Mouse (Mus musculus): ENCODE measurements around the gene Gm49361. TPM values are rescaled to one million over a fixed set of nuclear protein-coding genes. Genes with fewer than 3 reads are reported as not detected.
"Not testable (repeated sequence)": the region's sequence is repeated elsewhere in the genome, so short reads cannot be mapped to it uniquely, and the experiment has no call there.

Gm49361 gene
- not detected for total RNA-seq (2021)
- long read RNA-seq, experiment 1: 0 reads
- long read RNA-seq, experiment 2: 0 reads

GRCm38 (mm10) chr14:57746001-57746771 lies at the start of gene Gm49361:
Gm49361 (minus strand) TSS chr14:57746103.
- Histone ChIP-seq H3K4me3 (peak within 1 kb of the TSS; percentile 99), H3K27ac (peak within 1 kb of the TSS; percentile 99)
- intact Hi-C loops (cut with DNase I): loop anchor here (1.0 to 10.0 kb wide), 2 partner anchors 52 to 61 kb away; partner anchors contain the start of gene Sap18
- peak; percentile 97 for DNase-seq
- TF ChIP-seq CTCF (IDR thresholded peaks at IDR 0.05): peak; percentile 41

DNA sequence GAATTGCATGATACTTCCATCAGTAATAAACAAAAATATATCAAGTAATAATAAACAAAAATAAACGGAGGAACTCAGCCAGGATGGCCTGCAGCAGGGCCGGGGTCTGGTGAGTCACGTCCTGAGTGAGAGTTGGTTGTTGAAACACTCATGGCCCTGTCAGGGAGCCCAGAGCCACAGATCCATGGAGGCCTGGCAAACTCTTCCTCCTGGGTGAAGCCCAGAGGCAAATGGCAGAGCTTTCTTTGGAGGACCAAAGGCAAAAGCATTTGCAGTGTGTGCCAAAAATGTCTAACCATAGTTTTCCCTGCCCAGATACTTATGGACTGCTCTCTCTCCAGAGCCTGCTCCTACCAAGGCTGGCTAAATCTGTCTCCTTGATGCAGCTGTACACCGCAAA lies 45.3 kb upstream of the Gm49361 start:
- Histone ChIP-seq H3K27ac (no peak overlapping the region), H3K4me3 (no peak overlapping the region)
- TF ChIP-seq CTCF (IDR thresholded peaks at IDR 0.05): no peak
- DNase-seq: no peak
- intact Hi-C loops (cut with DNase I): no loop called here

DNA sequence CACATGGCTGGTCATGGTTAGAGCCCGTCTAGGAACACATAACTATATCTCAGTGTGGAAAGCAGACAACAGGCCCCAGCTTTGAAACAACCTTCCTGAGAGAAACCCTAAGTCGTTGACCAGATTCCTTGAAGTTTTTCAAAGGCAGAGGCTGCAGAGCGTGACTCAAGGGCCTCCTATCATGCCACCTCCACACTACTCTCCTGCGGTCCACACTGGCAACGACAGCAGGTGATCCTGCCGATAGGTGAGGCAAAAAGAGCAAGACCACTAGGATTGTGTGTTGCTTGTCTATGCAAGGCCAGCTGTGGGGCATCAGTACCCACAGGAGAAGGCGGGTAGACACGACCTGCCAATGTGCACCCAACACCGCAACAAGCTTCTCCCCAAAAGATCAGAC lies 43.9 kb upstream of the Gm49361 start:
- no peak for DNase-seq
- intact Hi-C loops (cut with DNase I): no loop called here
- Histone ChIP-seq H3K4me3 (no peak overlapping the region), H3K27ac (no peak overlapping the region)
- TF ChIP-seq CTCF (IDR thresholded peaks at IDR 0.05): no peak

- no peak for DNase-seq
- TF ChIP-seq CTCF (IDR thresholded peaks at IDR 0.05): no peak
- intact Hi-C loops (cut with DNase I): no loop called here
- H3K27ac ChIP-seq: no peak overlapping the region
- no peak overlapping the region for H3K4me3 ChIP-seq
Measured at GRCm38 (mm10) chr14:57789311-57789710, 43.4 kb upstream of the Gm49361 start.

GRCm38 (mm10) chr14:57787406-57787805 lies 41.5 kb upstream of the Gm49361 start:
- TF ChIP-seq CTCF (IDR thresholded peaks at IDR 0.05): no peak
- H3K27ac ChIP-seq: no peak overlapping the region
- intact Hi-C loops (cut with DNase I): no loop called here
- H3K4me3 ChIP-seq: no peak overlapping the region
- DNase-seq: no peak

DNA sequence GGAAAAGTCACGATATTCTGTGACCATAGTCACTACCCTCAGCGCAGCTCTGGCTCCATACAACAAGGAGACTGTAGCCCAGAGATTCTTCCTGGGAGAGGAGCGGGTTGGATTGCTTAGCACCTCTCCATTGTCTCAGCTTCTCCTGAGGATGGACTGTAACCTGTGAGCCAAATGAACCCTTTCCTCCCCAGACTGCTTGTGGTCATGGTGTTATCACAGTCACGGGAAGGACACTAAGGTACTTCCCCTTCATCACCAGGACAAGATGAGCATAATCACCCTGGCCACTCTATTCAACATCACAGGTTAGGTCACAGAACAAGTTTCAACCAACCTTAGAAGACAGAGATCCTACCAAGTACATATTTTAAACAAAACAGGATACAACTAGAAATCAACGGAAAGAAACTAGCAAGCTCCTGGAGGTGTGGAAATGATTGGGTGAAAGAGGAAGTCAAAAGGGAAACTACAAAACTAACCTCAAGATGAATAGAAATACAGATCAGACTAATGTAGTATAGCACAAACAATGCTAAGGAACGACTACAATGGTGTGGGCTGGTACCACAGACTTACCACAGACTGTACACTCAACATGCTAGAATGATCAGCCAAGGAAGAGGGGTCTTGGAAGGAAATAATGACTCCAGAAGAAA lies 26.4 kb upstream of the Gm49361 start:
- Histone ChIP-seq H3K4me3 (no peak overlapping the region), H3K27ac (no peak overlapping the region)
- intact Hi-C loops (cut with DNase I): no loop called here
- no peak for TF ChIP-seq CTCF (IDR thresholded peaks at IDR 0.05)
- DNase-seq: no peak

GRCm38 (mm10) chr14:57769102-57769501 lies 23.2 kb upstream of the Gm49361 start:
- Histone ChIP-seq H3K4me3 (no peak overlapping the region), H3K27ac (no peak overlapping the region)
- DNase-seq: no peak
- TF ChIP-seq CTCF (IDR thresholded peaks at IDR 0.05): no peak
- intact Hi-C loops (cut with DNase I): no loop called here

- Histone ChIP-seq H3K27ac (peak overlapping the region; percentile 38), H3K4me3 (no peak overlapping the region)
- intact Hi-C loops (cut with DNase I): no loop called here
- no peak for DNase-seq
- no peak for TF ChIP-seq CTCF (IDR thresholded peaks at IDR 0.05)
Measured at GRCm38 (mm10) chr14:57760447-57761412, 14.8 kb upstream of the Gm49361 start.

- intact Hi-C loops (cut with DNase I): no loop called here
- Histone ChIP-seq H3K27ac (no peak within 1 kb of the TSS), H3K4me3 (no peak within 1 kb of the TSS)
- no peak for TF ChIP-seq CTCF (IDR thresholded peaks at IDR 0.05)
- no peak for DNase-seq
Measured at GRCm38 (mm10) chr14:57758237-57758636, 12.3 kb upstream of the Gm49361 start, which contains the start of gene Lats2. Lats2 (minus strand) TSS chr14:57758388.

GRCm38 (mm10) chr14:57756094-57756493 lies 10.2 kb upstream of the Gm49361 start:
- Histone ChIP-seq H3K27ac (no peak overlapping the region), H3K4me3 (no peak overlapping the region)
- TF ChIP-seq CTCF (IDR thresholded peaks at IDR 0.05): no peak
- intact Hi-C loops (cut with DNase I): no loop called here
- DNase-seq: no peak

DNA sequence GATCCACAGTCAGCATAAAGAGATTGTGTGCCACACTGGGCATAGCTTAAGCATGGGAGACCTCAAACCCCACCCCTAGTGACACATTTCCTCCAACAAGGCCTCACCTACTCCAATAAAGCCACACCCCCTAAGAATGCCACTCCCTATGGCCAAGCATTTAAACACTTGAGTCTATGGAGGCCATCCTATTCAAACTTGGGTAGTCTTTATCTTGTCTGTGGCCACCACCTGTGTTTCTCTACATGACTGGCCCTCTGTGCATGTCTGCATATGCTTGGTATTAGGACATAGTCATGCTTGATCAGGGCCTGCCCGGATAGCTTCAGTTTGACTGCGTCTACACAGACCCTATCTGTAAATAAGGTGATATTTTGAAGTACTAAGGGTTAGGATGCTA lies 9.8 kb upstream of the Gm49361 start:
- Histone ChIP-seq H3K27ac (no peak overlapping the region), H3K4me3 (no peak overlapping the region)
- no peak for DNase-seq
- intact Hi-C loops (cut with DNase I): no loop called here
- TF ChIP-seq CTCF (IDR thresholded peaks at IDR 0.05): no peak

- H3K27ac ChIP-seq: peak overlapping the region; percentile 38
- TF ChIP-seq CTCF (IDR thresholded peaks at IDR 0.05): no peak
- intact Hi-C loops (cut with DNase I): no loop called here
- no peak for DNase-seq
- H3K4me3 ChIP-seq: no peak overlapping the region
Measured at GRCm38 (mm10) chr14:57753351-57753992, 7.6 kb upstream of the Gm49361 start.

- H3K4me3 ChIP-seq; DNase-seq; H3K27ac ChIP-seq; intact Hi-C loops (cut with DNase I): not testable (repeated sequence)
Measured at GRCm38 (mm10) chr14:57751006-57751405, 5.1 kb upstream of the Gm49361 start.

Data from gastrocnemius, adult 2 months (tissue).